Mouse (Mus musculus): Measurements from ENCODE around the gene Tubb1. TPM values are rescaled to one million over a fixed set of nuclear protein-coding genes. Genes with fewer than 3 reads are reported as not detected.

Tubb1 gene
- polyA plus RNA-seq, 1 experiment from 2014 or later, result 3.4 TPM

GRCm38 (mm10) chr2:174477543-174478319 is 27.2 kb downstream of the Tubb1 start:
- H3K4me1 ChIP-seq, result peaks cover 3% of the 10 kb centered on the region
- H3K27me3 ChIP-seq, result no peaks in the 10 kb centered on the region
- no peak overlapping the region for H3K4me3 ChIP-seq
- 88% methylated on average over 3 of the region's 3 CpGs for WGBS
- H3K27ac ChIP-seq, result no peak overlapping the region
- H3K9me3 ChIP-seq (replicated peaks), result no peaks in the 10 kb centered on the region
- ATAC-seq (ENCODE audit: low FRiP score), result no peak
- H3K4me2 ChIP-seq (replicated peaks), result no peak overlapping the region
- H3K9ac ChIP-seq, result no peak overlapping the region
- H3K36me3 ChIP-seq, result no peaks in the 10 kb centered on the region

GRCm38 (mm10) chr2:174478746-174479145 is 28.3 kb downstream of the Tubb1 start:
- 74% methylated on average over 5 of the region's 5 CpGs for WGBS
- H3K27ac ChIP-seq, result no peak overlapping the region

GRCm38 (mm10) chr2:174487005-174487404 is 36.5 kb downstream of the Tubb1 start:
- Histone ChIP-seq H3K27ac (no peak overlapping the region), H3K4me1 (no peaks in the 10 kb centered on the region), H3K4me2 (replicated peaks) (no peak overlapping the region), H3K9me3 (replicated peaks) (no peaks in the 10 kb centered on the region), H3K36me3 (no peaks in the 10 kb centered on the region), H3K4me3 (no peak overlapping the region), H3K27me3 (no peaks in the 10 kb centered on the region), H3K9ac (no peak overlapping the region)
- 87% methylated on average over 5 of the region's 5 CpGs for WGBS
- ATAC-seq (ENCODE audit: low FRiP score), result no peak

More at GRCm38 (mm10) chr2:174478746-174479145, 28.3 kb downstream of the Tubb1 start:
- ATAC-seq (ENCODE audit: low FRiP score), result no peak
- no peak overlapping the region for H3K4me3 ChIP-seq
- H3K27me3 ChIP-seq, result no peaks in the 10 kb centered on the region
- H3K9me3 ChIP-seq (replicated peaks), result no peaks in the 10 kb centered on the region
- no peaks in the 10 kb centered on the region for H3K36me3 ChIP-seq
- no peaks in the 10 kb centered on the region for H3K4me1 ChIP-seq
- no peak overlapping the region for H3K9ac ChIP-seq
- no peak overlapping the region for H3K4me2 ChIP-seq (replicated peaks)

- Histone ChIP-seq H3K4me2 (replicated peaks) (no peak overlapping the region), H3K9ac (no peak overlapping the region), H3K27ac (no peak overlapping the region), H3K27me3 (no peaks in the 10 kb centered on the region), H3K9me3 (replicated peaks) (no peaks in the 10 kb centered on the region; the same call in 1 of the 2 replicates), H3K4me1 (no peaks in the 10 kb centered on the region), H3K36me3 (no peaks in the 10 kb centered on the region), H3K4me3 (no peak overlapping the region)
- WGBS, result 58% methylated on average over 2 of the region's 2 CpGs
- ATAC-seq (ENCODE audit: low FRiP score), result no peak
These were observed 42.4 kb downstream of the Tubb1 start for GRCm38 (mm10) chr2:174492858-174493257.

- no peaks in the 10 kb centered on the region for H3K27me3 ChIP-seq
- H3K4me1 ChIP-seq, result peaks cover 10% of the 10 kb centered on the region; the same call in 1 of the 2 replicates
- no peak overlapping the region for H3K27ac ChIP-seq
- no peak overlapping the region for H3K4me2 ChIP-seq (replicated peaks)
- H3K4me3 ChIP-seq, result no peak overlapping the region
- 67% methylated on average over 14 of the region's 14 CpGs for WGBS
- H3K9me3 ChIP-seq (replicated peaks), result no peaks in the 10 kb centered on the region
- no peaks in the 10 kb centered on the region for H3K36me3 ChIP-seq
- H3K9ac ChIP-seq, result no peak overlapping the region
- ATAC-seq (ENCODE audit: low FRiP score), result peak; percentile 83
These were observed 50.5 kb downstream of the Tubb1 start for GRCm38 (mm10) chr2:174500814-174501503.

- Histone ChIP-seq H3K4me3 (no peak overlapping the region), H3K36me3 (no peaks in the 10 kb centered on the region), H3K4me2 (replicated peaks) (no peak overlapping the region), H3K9ac (no peak overlapping the region), H3K27ac (peak overlapping the region; percentile 67; the same call in 1 of the 2 replicates), H3K9me3 (replicated peaks) (no peaks in the 10 kb centered on the region; the same call in 1 of the 2 replicates), H3K27me3 (no peaks in the 10 kb centered on the region), H3K4me1 (peaks cover 10% of the 10 kb centered on the region; the same call in 1 of the 2 replicates)
- ATAC-seq (ENCODE audit: low FRiP score), result peak; percentile 57
- 79% methylated on average over 8 of the region's 8 CpGs for WGBS
These were observed 51.0 kb downstream of the Tubb1 start for GRCm38 (mm10) chr2:174501517-174501916.

GRCm38 (mm10) chr2:174502321-174502720 is 51.8 kb downstream of the Tubb1 start:
- 42% methylated on average over 5 of the region's 5 CpGs for WGBS
- H3K27me3 ChIP-seq, result no peaks in the 10 kb centered on the region
- peaks cover 10% of the 10 kb centered on the region; the same call in 1 of the 2 replicates for H3K4me1 ChIP-seq
- H3K4me3 ChIP-seq, result no peak overlapping the region
- H3K9ac ChIP-seq, result no peak overlapping the region
- ATAC-seq (ENCODE audit: low FRiP score), result peak; percentile 46; the same call in 1 of the 2 replicates
- no peaks in the 10 kb centered on the region; the same call in 1 of the 2 replicates for H3K9me3 ChIP-seq (replicated peaks)
- H3K27ac ChIP-seq, result no peak overlapping the region
- H3K4me2 ChIP-seq (replicated peaks), result no peak overlapping the region
- no peaks in the 10 kb centered on the region for H3K36me3 ChIP-seq

GRCm38 (mm10) chr2:174502831-174503460 is 52.5 kb downstream of the Tubb1 start:
- Histone ChIP-seq H3K4me3 (no peak overlapping the region), H3K27ac (no peak overlapping the region), H3K9ac (no peak overlapping the region), H3K36me3 (no peaks in the 10 kb centered on the region), H3K4me2 (replicated peaks) (no peak overlapping the region), H3K27me3 (no peaks in the 10 kb centered on the region), H3K4me1 (peaks cover 10% of the 10 kb centered on the region; the same call in 1 of the 2 replicates), H3K9me3 (replicated peaks) (no peaks in the 10 kb centered on the region; the same call in 1 of the 2 replicates)
- 0 out of 2 replicates have a peak, but pooled peaks have one; percentile 48 for ATAC-seq (ENCODE audit: low FRiP score)
- WGBS, result 75% methylated on average over 25 of the region's 25 CpGs

Other genes starting within 250 kb of the Tubb1 start
- 1,701 and 1,752 TPM in 2 replicates for gene Gnas, start 166.4 kb upstream of the Tubb1 start, polyA plus RNA-seq (2016; fragmentation: Nextera tagmentation; extraction: Ambion mirVana)
- 13.7 and 14.5 TPM in 2 replicates for gene Gm20721, start 104.0 kb upstream of the Tubb1 start, polyA plus RNA-seq (2016; fragmentation: Nextera tagmentation; extraction: Ambion mirVana)
- gene Nelfcd, start 34.9 kb upstream of the Tubb1 start, polyA plus RNA-seq (2016; fragmentation: Nextera tagmentation; extraction: Ambion mirVana), result 144 and 154 TPM in 2 replicates
- 88.4 and 88.8 TPM in 2 replicates for gene Ctsz, start 11.7 kb upstream of the Tubb1 start, polyA plus RNA-seq (2016; fragmentation: Nextera tagmentation; extraction: Ambion mirVana)
- 709 and 802 TPM in 2 replicates for gene Atp5e, start 13.4 kb downstream of the Tubb1 start, polyA plus RNA-seq (2016; fragmentation: Nextera tagmentation; extraction: Ambion mirVana)
- gene Prelid3b, start 22.4 kb downstream of the Tubb1 start, polyA plus RNA-seq (2016; fragmentation: Nextera tagmentation; extraction: Ambion mirVana), result 95.5 and 102 TPM in 2 replicates
- gene Zfp831, start 192.8 kb downstream of the Tubb1 start, polyA plus RNA-seq (2016; fragmentation: Nextera tagmentation; extraction: Ambion mirVana), result 0.03 TPM in 1 of 2 replicates, not detected in the other